Mouse (Mus musculus): ENCODE data around the gene Txndc5. TPM values are rescaled to one million over a fixed set of nuclear protein-coding genes. Genes with fewer than 3 reads are reported as not detected.

Txndc5 gene
- total and polyA plus RNA-seq, 2 experiments from 2014 or later = 70.4 to 75.0 TPM

- Histone ChIP-seq H3K9me3 (ENCODE audit: low read length) (no peaks in the 10 kb centered on the region), H3K27ac (ENCODE audit: low read depth, low read length) (0 out of 2 replicates have a peak overlapping the region, but pooled peaks have one; percentile 78), H3K27me3 (ENCODE audit: insufficient read depth, low read length) (no peaks in the 10 kb centered on the region), H3K4me1 (ENCODE audit: insufficient read depth) (no peaks in the 10 kb centered on the region; the same call in 1 of the 2 replicates), H3K9ac (peak overlapping the region; percentile 90), H3K4me2 (ENCODE audit: low read depth) (peak overlapping the region; percentile 81), H3K4me3 (ENCODE audit: low read depth, low read length) (peak overlapping the region; percentile 75), H3K36me3 (ENCODE audit: insufficient read depth) (no peaks in the 10 kb centered on the region; the same call in 1 of the 2 replicates)
- ATAC-seq (peak; percentile 28), DNase-seq (peak; percentile 44)
- WGBS = 4% methylated on average over 15 of the region's 15 CpGs
- TF ChIP-seq CTCF (IDR thresholded peaks at IDR 0.05; ENCODE audit: low read depth) = no peak
Observed at GRCm38 (mm10) chr13:38527041-38527796, 1.4 kb downstream of the Txndc5 start.

DNA sequence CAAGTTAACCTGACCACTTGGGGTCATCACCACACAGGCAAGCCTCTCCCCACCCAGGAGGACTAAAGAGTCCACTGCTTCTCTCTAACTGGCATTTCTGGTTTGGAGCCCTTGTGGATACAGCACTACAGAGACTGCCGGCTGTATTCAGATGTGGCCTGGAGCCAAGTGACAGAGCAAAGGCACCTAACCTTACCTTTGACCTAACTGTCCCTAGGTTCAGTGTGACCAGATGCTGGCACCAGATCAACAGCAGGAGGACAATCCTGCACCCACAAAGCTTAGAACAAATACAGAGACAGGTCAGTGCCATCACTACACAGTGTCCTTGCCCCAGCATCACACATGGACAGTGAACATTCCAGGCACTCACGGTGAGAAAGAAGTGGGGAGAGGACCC is 2.5 kb downstream of the Txndc5 start:
- Histone ChIP-seq H3K36me3 (ENCODE audit: insufficient read depth) (peaks cover 4% of the 10 kb centered on the region; the same call in 1 of the 2 replicates), H3K4me3 (ENCODE audit: low read depth, low read length) (no peak overlapping the region), H3K9me3 (ENCODE audit: low read length) (no peaks in the 10 kb centered on the region), H3K27me3 (ENCODE audit: insufficient read depth, low read length) (no peaks in the 10 kb centered on the region), H3K9ac (no peak overlapping the region), H3K4me1 (ENCODE audit: insufficient read depth) (no peaks in the 10 kb centered on the region; the same call in 1 of the 2 replicates), H3K27ac (ENCODE audit: low read depth, low read length) (no peak overlapping the region), H3K4me2 (ENCODE audit: low read depth) (no peak overlapping the region)
- WGBS = 75% methylated on average over 2 of the region's 2 CpGs
- ATAC-seq (no peak), DNase-seq (no peak)
- TF ChIP-seq CTCF (IDR thresholded peaks at IDR 0.05; ENCODE audit: low read depth) = no peak

DNA sequence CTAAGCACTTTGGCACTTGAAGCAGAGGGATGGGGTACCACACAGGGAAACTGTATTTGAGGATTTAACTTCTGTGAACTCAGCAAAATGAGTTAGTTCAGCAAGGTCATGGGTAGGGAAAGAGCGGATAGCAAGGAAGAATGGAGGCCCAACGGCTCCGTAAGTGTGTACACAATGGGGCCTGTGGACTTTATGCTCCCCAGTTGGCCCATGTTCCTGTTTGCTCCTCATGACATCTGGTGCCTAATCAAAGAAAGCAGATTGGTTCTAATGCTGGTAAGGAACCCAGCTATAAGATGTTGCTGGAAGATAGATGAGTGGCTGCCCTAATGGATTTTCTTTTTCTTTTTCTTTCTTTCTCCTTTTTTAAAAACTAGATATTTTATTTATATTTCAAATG is 3.4 kb downstream of the Txndc5 start:
- Histone ChIP-seq H3K9ac (no peak overlapping the region), H3K4me1 (ENCODE audit: insufficient read depth) (no peaks in the 10 kb centered on the region; the same call in 1 of the 2 replicates), H3K36me3 (ENCODE audit: insufficient read depth) (peaks cover 4% of the 10 kb centered on the region; the same call in 1 of the 2 replicates), H3K27me3 (ENCODE audit: insufficient read depth, low read length) (no peaks in the 10 kb centered on the region), H3K4me3 (ENCODE audit: low read depth, low read length) (no peak overlapping the region), H3K27ac (ENCODE audit: low read depth, low read length) (no peak overlapping the region), H3K9me3 (ENCODE audit: low read length) (no peaks in the 10 kb centered on the region), H3K4me2 (ENCODE audit: low read depth) (no peak overlapping the region)
- no peak for ATAC-seq
- WGBS = 82% methylated on average over 3 of the region's 3 CpGs
- DNase-seq = no peak
- no peak for TF ChIP-seq CTCF (IDR thresholded peaks at IDR 0.05; ENCODE audit: low read depth)

DNA sequence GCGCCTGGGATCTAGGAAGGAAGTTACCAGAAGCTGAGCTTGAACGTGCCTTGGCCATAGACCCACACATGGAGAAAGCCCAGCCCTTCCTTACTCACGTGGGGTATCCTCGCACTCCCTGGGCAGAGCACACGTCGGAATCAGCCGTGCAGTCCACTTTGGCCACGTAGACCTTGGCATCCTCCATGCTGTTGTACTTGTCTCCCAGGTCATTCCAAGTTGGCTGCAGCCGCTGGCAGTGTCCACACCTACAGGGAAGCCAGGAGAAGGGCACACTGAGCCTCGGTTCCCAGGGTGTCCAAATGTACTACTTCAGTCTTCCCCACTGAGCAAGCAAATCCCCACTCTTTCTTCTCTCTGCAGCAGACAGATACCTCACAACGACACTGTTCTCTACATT is 5.4 kb downstream of the Txndc5 start:
- TF ChIP-seq CTCF (IDR thresholded peaks at IDR 0.05; ENCODE audit: low read depth) = no peak
- ATAC-seq = no peak
- Histone ChIP-seq H3K4me3 (ENCODE audit: low read depth, low read length) (no peak overlapping the region), H3K36me3 (ENCODE audit: insufficient read depth) (peaks cover 12% of the 10 kb centered on the region), H3K27ac (ENCODE audit: low read depth, low read length) (no peak overlapping the region), H3K9me3 (ENCODE audit: low read length) (no peaks in the 10 kb centered on the region), H3K4me2 (ENCODE audit: low read depth) (no peak overlapping the region), H3K4me1 (ENCODE audit: insufficient read depth) (no peaks in the 10 kb centered on the region), H3K27me3 (ENCODE audit: insufficient read depth, low read length) (no peaks in the 10 kb centered on the region), H3K9ac (no peak overlapping the region)
- no peak for DNase-seq
- WGBS = 89% methylated on average over 11 of the region's 11 CpGs

DNA sequence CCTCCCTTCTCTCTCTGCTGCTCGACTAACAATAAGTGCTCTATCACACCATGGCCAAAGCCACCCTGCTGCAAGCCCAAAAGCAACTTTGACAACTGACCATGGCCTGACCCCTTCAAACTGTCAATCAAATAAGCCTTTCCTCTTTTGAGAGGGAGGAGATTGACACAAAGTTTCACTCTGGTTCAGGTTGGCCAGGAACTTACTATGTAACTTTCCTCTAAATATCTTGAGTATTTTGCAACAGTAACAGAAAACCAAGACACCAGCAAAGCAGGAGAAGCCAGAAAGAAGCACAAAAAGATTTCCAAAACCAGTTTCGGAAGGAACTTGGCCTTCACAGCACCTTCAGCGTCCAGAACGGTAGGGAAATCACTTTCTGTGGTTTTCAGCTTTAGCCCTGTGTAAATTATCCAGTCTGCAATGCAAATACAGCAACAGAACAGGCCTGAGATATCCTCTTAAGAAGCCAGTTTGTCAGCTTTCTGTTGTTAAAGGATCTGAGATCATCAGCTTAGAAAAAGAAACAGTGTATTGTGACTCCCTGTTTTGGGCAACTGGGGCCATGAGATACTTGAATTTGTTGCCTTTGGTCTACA is 6.5 kb downstream of the Txndc5 start:
- TF ChIP-seq CTCF (IDR thresholded peaks at IDR 0.05; ENCODE audit: low read depth) = no peak
- Histone ChIP-seq H3K4me3 (ENCODE audit: low read depth, low read length) (no peak overlapping the region), H3K9me3 (ENCODE audit: low read length) (no peaks in the 10 kb centered on the region), H3K4me1 (ENCODE audit: insufficient read depth) (no peaks in the 10 kb centered on the region), H3K27ac (ENCODE audit: low read depth, low read length) (no peak overlapping the region), H3K27me3 (ENCODE audit: insufficient read depth, low read length) (no peaks in the 10 kb centered on the region), H3K9ac (no peak overlapping the region), H3K4me2 (ENCODE audit: low read depth) (no peak overlapping the region), H3K36me3 (ENCODE audit: insufficient read depth) (peaks cover 22% of the 10 kb centered on the region)
- WGBS = 84% methylated on average over 4 of the region's 4 CpGs
- ATAC-seq (no peak), DNase-seq (no peak)

- H3K27me3 ChIP-seq (ENCODE audit: insufficient read depth, low read length) = no peaks in the 10 kb centered on the region
- TF ChIP-seq CTCF (IDR thresholded peaks at IDR 0.05; ENCODE audit: low read depth) = no peak
- H3K9ac ChIP-seq = no peak overlapping the region
- ATAC-seq (no peak), DNase-seq (no peak)
- H3K4me1 ChIP-seq (ENCODE audit: insufficient read depth) = no peaks in the 10 kb centered on the region
- no peak overlapping the region for H3K4me3 ChIP-seq (ENCODE audit: low read depth, low read length)
- H3K36me3 ChIP-seq (ENCODE audit: insufficient read depth) = peaks cover 31% of the 10 kb centered on the region
- H3K27ac ChIP-seq (ENCODE audit: low read depth, low read length) = no peak overlapping the region
- no peak overlapping the region for H3K4me2 ChIP-seq (ENCODE audit: low read depth)
- 94% methylated on average over 11 of the region's 11 CpGs for WGBS
- H3K9me3 ChIP-seq (ENCODE audit: low read length) = no peaks in the 10 kb centered on the region
Observed at GRCm38 (mm10) chr13:38520299-38520698, 8.3 kb downstream of the Txndc5 start.

GRCm38 (mm10) chr13:38516582-38516981 is 12.0 kb downstream of the Txndc5 start:
- Histone ChIP-seq H3K36me3 (ENCODE audit: insufficient read depth) (peaks cover 44% of the 10 kb centered on the region), H3K4me3 (ENCODE audit: low read depth, low read length) (no peak overlapping the region), H3K27ac (ENCODE audit: low read depth, low read length) (no peak overlapping the region), H3K4me1 (ENCODE audit: insufficient read depth) (no peaks in the 10 kb centered on the region), H3K9ac (no peak overlapping the region), H3K4me2 (ENCODE audit: low read depth) (no peak overlapping the region), H3K9me3 (ENCODE audit: low read length) (no peaks in the 10 kb centered on the region), H3K27me3 (ENCODE audit: insufficient read depth, low read length) (no peaks in the 10 kb centered on the region)
- WGBS = 91% methylated on average over 11 of the region's 11 CpGs
- ATAC-seq (no peak), DNase-seq (no peak)
- TF ChIP-seq CTCF (IDR thresholded peaks at IDR 0.05; ENCODE audit: low read depth) = no peak
